Mouse (Mus musculus) heart, embryonic 14.5 days (tissue): ENCODE measurements around the gene Gm732. TPM values are rescaled to one million over a fixed set of nuclear protein-coding genes. Genes with fewer than 3 reads are reported as not detected.

Experiments used
- ATAC-seq: fragments of 200-750 bp; cut with Nextera tagmentation; 2 replicates; pipeline ENCODE4 v1.8.0; 2017; ENCODE audit warnings: low read depth, moderate TSS enrichment; ENCODE audit not compliant: insufficient number of reproducible peaks, insufficient read depth, low FRiP score
- H3K27ac ChIP-seq, 2 experiments: fragments of 200-500 bp in 1 of 2; fragments of 300-500 bp in 1 of 2; sonication (generic) in 1 of 2; replicated peaks in 1 of 2; 2 replicates each; pipeline ENCODE4 v1.5.1; 2012 to 2014; ENCODE audit warnings: low read depth in 2 of 2, low read length in 2 of 2, control low read depth in 1 of 2, mild to moderate bottlenecking in 1 of 2, mixed read lengths in 1 of 2; ENCODE audit not compliant: control insufficient read depth in 1 of 2, insufficient read depth in 1 of 2
- H3K27me3 ChIP-seq: fragments of 300-500 bp; sonication (generic); 2 replicates; pipeline ENCODE4 v1.6.1; 2014; ENCODE audit warnings: mild to moderate bottlenecking, low read length, control low read depth; ENCODE audit not compliant: control insufficient read depth, insufficient read depth
- H3K36me3 ChIP-seq: fragments of 300-500 bp; sonication (generic); 2 replicates; pipeline ENCODE4 v1.6.1; 2014; ENCODE audit warnings: mild to moderate bottlenecking, control low read depth, low read length, mixed read lengths; ENCODE audit not compliant: control insufficient read depth, insufficient read depth
- H3K4me1 ChIP-seq, 2 experiments: fragments of 200-500 bp in 1 of 2; fragments of 300-500 bp in 1 of 2; sonication (generic) in 1 of 2; 2 replicates each; pipeline ENCODE4 v1.6.1; 2012 to 2014; ENCODE audit warnings: low read length in 2 of 2, control low read depth in 1 of 2, mixed read lengths in 1 of 2; ENCODE audit not compliant: control insufficient read depth in 2 of 2, insufficient read depth in 2 of 2
- H3K4me2 ChIP-seq: fragments of 300-500 bp; sonication (generic); 2 replicates; pipeline ENCODE4 v1.6.1; 2014; ENCODE audit warnings: mild to moderate bottlenecking, low read length
- H3K4me3 ChIP-seq, 2 experiments: fragments of 200-500 bp in 1 of 2; fragments of 300-500 bp in 1 of 2; sonication (generic) in 1 of 2; 2 replicates each; pipeline ENCODE4 v1.5.1; 2012 to 2014; ENCODE audit warnings: low read length in 2 of 2, mild to moderate bottlenecking in 2 of 2, control low read depth in 1 of 2, low read depth in 1 of 2, moderate library complexity in 1 of 2; ENCODE audit not compliant: control insufficient read depth in 1 of 2, insufficient read depth in 1 of 2
- H3K9ac ChIP-seq: fragments of 300-500 bp; sonication (generic); 2 replicates; pipeline ENCODE4 v1.6.1; 2014; ENCODE audit warnings: mild to moderate bottlenecking, low read length
- H3K9me3 ChIP-seq: fragments of 300-500 bp; sonication (generic); 2 replicates; pipeline ENCODE4 v1.6.1; 2016; ENCODE audit warnings: low read length, control low read depth; ENCODE audit not compliant: control insufficient read depth
- WGBS: fragments of 180-500 bp; shearing (Covaris S2); extraction: QIAGEN DNeasy Blood & Tissue Kit; methylation state at CpG from one replicate; pipeline ENCODE4 v1.1.7; 2014; 5-methylcytosine and 5-hydroxymethylcytosine counted together
- polyA plus RNA-seq: library from polyadenylated mRNA; unstranded; fragments of >200 nt; fragmentation: Nextera tagmentation; extraction: Ambion mirVana; gene quantifications from 2 replicates; pipeline ENCODE4 v1.2.1, GENCODE M21; 2014

Gene Gm732
- polyA plus RNA-seq, result not detected in 2 replicates

- WGBS, result 76% methylated on average over 1 of the region's 1 CpGs
Measured at GRCm38 (mm10) chrX:107948365-107948764, at the start of gene Gm732. Gm732 (minus strand) TSS chrX:107948465.

More at GRCm38 (mm10) chrX:107948365-107948764, at the start of gene Gm732:
- Histone ChIP-seq H3K9ac (no peak within 1 kb of the TSS), H3K4me3 (no peak within 1 kb of the TSS), H3K4me1 (no peaks in the 10 kb centered on the region), H3K4me2 (no peak within 1 kb of the TSS), H3K9me3 (no peaks in the 10 kb centered on the region), H3K27ac (no peak within 1 kb of the TSS), H3K27me3 (no peaks in the 10 kb centered on the region), H3K36me3 (no peaks in the 10 kb centered on the region)
- ATAC-seq, result no peak

Other genes with a start within 250 kb of the Gm732 start
- 0.90 and 2.1 TPM in 2 replicates for gene Tent5d, start 155.9 kb downstream of the Gm732 start, polyA plus RNA-seq
- gene 2610002M06Rik, start 132.1 kb downstream of the Gm732 start, polyA plus RNA-seq, result 15.3 and 15.6 TPM in 2 replicates